20 mouse cellular contexts compared by ENCODE assay signal in genomic region chr7:118175821-118176355, GRCm38 (mm10). TPM values are rescaled to one million over a fixed set of nuclear protein-coding genes. Genes with fewer than 3 reads are reported as not detected.
DNase-seq lines count a peak whose midpoint lies in the region; ATAC-seq and TF ChIP-seq lines count a peak whose summit lies in the region.
"Had no signal": no experiment of that assay in that cellular context is flagged by ENCODE, and none has a peak within 500 bp of the region (broad histone marks: within the 10 kb centered on the region; RNA-seq: fewer than 3 reads in every experiment).

No protein-coding gene starts in this region.

- 70% methylated on average over 1 of the region's 1 CpGs for WGBS in intestine, postnatal 0 days
- 87% methylated on average over 1 of the region's 1 CpGs for WGBS in hindbrain, embryonic 12.5 days

- no peaks in the 10 kb centered on the region for H3K27me3 ChIP-seq in intestine, postnatal 0 days (replicated peaks; ENCODE audit: control insufficient read depth, insufficient read depth, low read length)
- H3K27me3 ChIP-seq in hindbrain, embryonic 12.5 days, result no peaks in the 10 kb centered on the region
- H3K27me3 ChIP-seq: CH12.LX; heart, embryonic 15.5 days; Patski had no signal

- peak; percentile 60 for DNase-seq in kidney, adult 9 months
- no peak for DNase-seq in kidney, adult 11 months
- DNase-seq in brain, adult 2 months (ENCODE audit: low read depth, low spot score), result peak; percentile 54
- no peak for DNase-seq in frontal cortex, postnatal 14 days (ENCODE audit: low spot score in 2 of 2)
- DNase-seq: adrenal gland, postnatal 14 days; cerebellum, adult 2 months; cerebellum, postnatal 10 days; gastrocnemius, postnatal 14 days; heart, adult 2 months; heart, postnatal 14 days had no signal

- no peaks in the 10 kb centered on the region for H3K9me3 ChIP-seq in intestine, postnatal 0 days (ENCODE audit: control insufficient read depth)
- H3K9me3 ChIP-seq in hindbrain, embryonic 12.5 days (replicated peaks), result no peaks in the 10 kb centered on the region
- H3K9me3 ChIP-seq: embryonic facial prominence, embryonic 10.5 days; heart, embryonic 15.5 days had no signal

- H3K4me3 ChIP-seq in intestine, postnatal 0 days (ENCODE audit: low read depth, low read length), result no peak overlapping the region
- H3K4me3 ChIP-seq in hindbrain, embryonic 12.5 days, result no peak overlapping the region
- H3K4me3 ChIP-seq: embryonic facial prominence, embryonic 10.5 days; heart, adult 2 months; heart, embryonic 15.5 days had no signal

- H3K4me2 ChIP-seq in intestine, postnatal 0 days (replicated peaks; ENCODE audit: low read depth), result no peak overlapping the region
- no peak overlapping the region for H3K4me2 ChIP-seq in hindbrain, embryonic 12.5 days (replicated peaks)
- H3K4me2 ChIP-seq: heart, embryonic 11.5 days; heart, embryonic 15.5 days; hindbrain, embryonic 14.5 days had no signal

- ATAC-seq in intestine, postnatal 0 days, result peak; percentile 64
- ATAC-seq in hindbrain, embryonic 12.5 days (ENCODE audit: low FRiP score), result no peak
- ATAC-seq: activated CD4-positive, CD25-positive, alpha-beta regulatory T cell, adult 4 months; forebrain, embryonic 14.5 days; Patski had no signal

- H3K4me1 ChIP-seq in intestine, postnatal 0 days (replicated peaks; ENCODE audit: control insufficient read depth, insufficient read depth, low read length), result no peaks in the 10 kb centered on the region
- no peaks in the 10 kb centered on the region for H3K4me1 ChIP-seq in hindbrain, embryonic 12.5 days
- H3K4me1 ChIP-seq: embryonic facial prominence, embryonic 10.5 days had no signal

- peak overlapping the region; percentile 31; the same call in 1 of the 2 replicates for H3K27ac ChIP-seq in intestine, postnatal 0 days (ENCODE audit: low read depth, low read length)
- no peak overlapping the region for H3K27ac ChIP-seq in hindbrain, embryonic 12.5 days
- H3K27ac ChIP-seq: embryonic facial prominence, embryonic 10.5 days; heart, adult 2 months; heart, embryonic 15.5 days; hindbrain, embryonic 14.5 days had no signal

- no peak overlapping the region for H3K9ac ChIP-seq in intestine, postnatal 0 days (ENCODE audit: low read depth, low read length)
- H3K9ac ChIP-seq in hindbrain, embryonic 12.5 days, result no peak overlapping the region
- H3K9ac ChIP-seq: heart, embryonic 15.5 days; hindbrain, embryonic 14.5 days had no signal

- peaks cover 47% of the 10 kb centered on the region for H3K36me3 ChIP-seq in intestine, postnatal 0 days (ENCODE audit: control insufficient read depth, insufficient read depth)
- H3K36me3 ChIP-seq in hindbrain, embryonic 12.5 days, result peaks cover 55% of the 10 kb centered on the region

- no peak for TF ChIP-seq CTCF in intestine, postnatal 0 days (IDR thresholded peaks at IDR 0.05; ENCODE audit: low read depth)

RNA-seq across cellular contexts. Expression of gene Arl6ip1, which starts 46.4 kb away (rescaled TPM):
- 587 and 610 TPM in 2 replicates for polyA plus RNA-seq in intestine, postnatal 0 days (2015; fragmentation: Nextera tagmentation; extraction: Ambion mirVana)
- polyA plus RNA-seq in hindbrain, embryonic 12.5 days (2016; fragmentation: Nextera tagmentation; extraction: Ambion mirVana), result 478 and 481 TPM in 2 replicates

RNA-seq across cellular contexts. Expression of gene Rps15a, which starts 59.9 kb away (rescaled TPM):
- 433 and 466 TPM in 2 replicates for polyA plus RNA-seq in intestine, postnatal 0 days (2015; fragmentation: Nextera tagmentation; extraction: Ambion mirVana)
- 399 and 511 TPM in 2 replicates for polyA plus RNA-seq in hindbrain, embryonic 12.5 days (2016; fragmentation: Nextera tagmentation; extraction: Ambion mirVana)

Comparison
In these comparisons a context has a peak if more than half of its experiments do, and no peak if none do; other contexts are left out.
1. DNase-seq: peak in kidney, adult 9 months (single experiment) and brain, adult 2 months (single experiment); none in kidney, adult 11 months (single experiment) and frontal cortex, postnatal 14 days (0 of 2).